In the genomic region with DNA sequence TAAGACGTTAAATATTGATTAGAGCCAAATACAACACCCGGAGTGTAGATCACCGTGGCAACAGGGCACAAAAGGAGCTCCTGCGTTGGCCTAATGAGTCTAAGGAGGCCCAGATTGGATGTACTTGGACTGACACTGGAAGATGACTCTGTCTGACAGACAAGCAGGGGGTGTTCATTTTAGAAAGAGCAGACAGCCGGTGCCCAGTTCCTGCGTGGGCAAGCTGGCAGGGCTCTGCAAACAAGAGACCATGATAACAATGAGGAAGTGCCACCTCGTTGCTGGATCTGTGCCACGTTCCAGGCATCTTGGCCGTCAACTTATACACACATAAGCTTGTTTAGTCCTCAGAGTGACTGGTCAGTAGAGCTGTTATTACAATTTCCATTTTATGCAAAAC, we compare ENCODE assay signal across 11 mouse cellular contexts.
DNase-seq lines count a peak whose midpoint lies in the region; ATAC-seq lines count a peak whose summit lies in the region.
"Had no signal": no experiment of that assay in that cellular context is flagged by ENCODE, and none has a peak within 500 bp of the region (broad histone marks: within the 10 kb centered on the region; RNA-seq: fewer than 3 reads in every experiment).

No protein-coding gene starts in this region.

- peaks cover 11% of the 10 kb centered on the region for H3K4me1 ChIP-seq in midbrain, embryonic 13.5 days (replicated peaks)
- peaks cover 3% of the 10 kb centered on the region; the same call in 1 of the 2 replicates for H3K4me1 ChIP-seq in midbrain, embryonic 16.5 days (ENCODE audit: control insufficient read depth, insufficient read depth, low read length)
- H3K4me1 ChIP-seq: liver, embryonic 15.5 days had no signal

- intact Hi-C loops in left cerebral cortex, postnatal 36 days (cut with DNase I): no loop called here

- H3K9me3 ChIP-seq in midbrain, embryonic 13.5 days: no peaks in the 10 kb centered on the region
- H3K9me3 ChIP-seq in midbrain, embryonic 16.5 days (replicated peaks; ENCODE audit: control insufficient read depth, low read length, poor library complexity, severe bottlenecking): no peaks in the 10 kb centered on the region
- H3K9me3 ChIP-seq: liver, embryonic 15.5 days had no signal

- no peak overlapping the region for H3K9ac ChIP-seq in midbrain, embryonic 13.5 days (replicated peaks)
- H3K9ac ChIP-seq in midbrain, embryonic 16.5 days (ENCODE audit: low read depth, low read length): no peak overlapping the region
- H3K9ac ChIP-seq: liver, embryonic 15.5 days had no signal

- peak overlapping the region; percentile 27; the same call in 1 of the 2 replicates for H3K27ac ChIP-seq in midbrain, embryonic 13.5 days
- no peak overlapping the region for H3K27ac ChIP-seq in midbrain, embryonic 16.5 days (ENCODE audit: low read length)
- H3K27ac ChIP-seq: liver, embryonic 15.5 days had no signal

- H3K36me3 ChIP-seq in midbrain, embryonic 13.5 days: no peaks in the 10 kb centered on the region
- no peaks in the 10 kb centered on the region; the same call in 1 of the 2 replicates for H3K36me3 ChIP-seq in midbrain, embryonic 16.5 days (ENCODE audit: control insufficient read depth, insufficient read depth, low read length)
- H3K36me3 ChIP-seq: liver, embryonic 15.5 days had no signal

- H3K27me3 ChIP-seq in midbrain, embryonic 13.5 days: no peaks in the 10 kb centered on the region
- no peaks in the 10 kb centered on the region for H3K27me3 ChIP-seq in midbrain, embryonic 16.5 days (ENCODE audit: control insufficient read depth, insufficient read depth, low read depth, low read length)
- H3K27me3 ChIP-seq: liver, embryonic 15.5 days had no signal

- 62% methylated on average over 9 of the region's 9 CpGs for WGBS in midbrain, embryonic 13.5 days
- 58% methylated on average over 9 of the region's 9 CpGs for WGBS in midbrain, embryonic 16.5 days

- H3K4me3 ChIP-seq in midbrain, embryonic 13.5 days (replicated peaks): no peak overlapping the region
- no peak overlapping the region for H3K4me3 ChIP-seq in midbrain, embryonic 16.5 days (ENCODE audit: low read depth, low read length)
- H3K4me3 ChIP-seq: liver, embryonic 15.5 days had no signal

- no peak for ATAC-seq in midbrain, embryonic 13.5 days
- no peak for ATAC-seq in midbrain, embryonic 16.5 days
- ATAC-seq: inflammation-experienced regulatory T-cells, adult 6 months had no signal

- no peak overlapping the region for H3K4me2 ChIP-seq in midbrain, embryonic 13.5 days (replicated peaks)
- no peak overlapping the region for H3K4me2 ChIP-seq in midbrain, embryonic 16.5 days (ENCODE audit: low read length)
- H3K4me2 ChIP-seq: liver, embryonic 15.5 days had no signal

- DNase-seq in cerebellum, postnatal 25 days: peak; percentile 73 to 85
- DNase-seq in left cerebral cortex, postnatal 36 days (ENCODE audit: low spot score in 2 of 2): peak; percentile 42 to 49
- peak; percentile 61 to 62 for DNase-seq in right cerebral cortex, postnatal 36 days (ENCODE audit: low spot score in 2 of 2)
- no peak for DNase-seq in urinary bladder, postnatal 14 days (ENCODE audit: low spot score)
- no peak for DNase-seq in neural tube, embryonic 10.5 days (ENCODE audit: extremely low spot score, low spot score)
- DNase-seq in adrenal gland, adult 2 months: no peak
- DNase-seq: heart, adult 11 months had no signal

Comparison
In these comparisons a context has a peak if more than half of its experiments do, and no peak if none do; other contexts are left out.
1. DNase-seq: peak in cerebellum, postnatal 25 days (2 of 2), left cerebral cortex, postnatal 36 days (2 of 2) and right cerebral cortex, postnatal 36 days (2 of 2); none in urinary bladder, postnatal 14 days (single experiment), neural tube, embryonic 10.5 days (single experiment) and adrenal gland, adult 2 months (single experiment).